Mouse (Mus musculus): Measurements from ENCODE around the gene Optn.
"Not testable (repeated sequence)": the region's sequence is repeated elsewhere in the genome, so short reads cannot be mapped to it uniquely, and the experiment has no call there.

Optn gene

DNA sequence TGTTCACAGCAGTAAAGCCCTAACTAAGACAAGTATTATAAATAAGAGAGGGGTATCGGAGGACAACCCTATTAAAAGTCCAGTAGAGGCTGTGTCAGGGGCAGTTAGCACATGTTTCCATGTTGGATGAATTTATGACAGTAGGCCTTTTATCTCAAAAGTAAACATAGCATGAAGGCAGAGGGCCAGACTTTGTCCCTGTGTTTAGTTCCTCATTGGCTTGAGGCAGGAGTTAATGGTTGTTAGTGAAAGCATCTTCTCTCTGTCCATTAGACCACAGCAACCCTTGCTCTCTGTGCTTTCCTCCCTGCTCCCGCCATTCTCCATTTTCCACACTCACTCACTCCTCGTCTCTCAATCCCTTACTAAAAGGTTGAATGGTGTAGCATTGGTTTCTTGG, 9.9 kb upstream of the Optn start:
- POLR2A ChIA-PET = interaction anchor here in 2 of 4 experiments (0.6 to 0.9 kb wide), 2 partner anchors 10 kb away, joined by 3 read pairs; partner anchors contain the start of gene Optn (in 2 of the 2)

DNA sequence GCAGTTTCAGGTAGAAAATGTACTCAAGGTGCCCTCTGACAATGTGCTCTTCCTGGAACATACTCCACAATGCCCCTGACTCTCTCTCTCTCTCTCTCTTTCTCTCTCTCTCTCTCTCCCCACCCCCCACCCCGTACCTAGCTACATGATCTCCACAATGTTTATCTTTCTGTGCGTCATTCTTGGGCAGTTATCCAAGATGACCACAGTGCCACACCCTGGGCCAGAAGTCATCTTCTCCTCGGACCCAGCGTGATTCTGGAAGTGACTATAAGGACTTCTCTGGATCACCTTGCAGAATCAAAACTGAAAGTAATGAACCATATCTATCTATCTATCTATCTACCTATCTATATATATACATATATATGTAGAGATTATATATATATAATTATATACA, 4.1 kb upstream of the Optn start:
- ChIA-PET CTCF (no interaction called here), POLR2A (no interaction called here)

More for the DNA sequence above, 9.9 kb upstream of the Optn start:
- CTCF ChIA-PET = interaction anchor here in 1 of 4 experiments (1.3 kb wide), 1 partner anchor 10 kb away, joined by 3 read pairs; the partner anchor contains the start of gene Optn

DNA sequence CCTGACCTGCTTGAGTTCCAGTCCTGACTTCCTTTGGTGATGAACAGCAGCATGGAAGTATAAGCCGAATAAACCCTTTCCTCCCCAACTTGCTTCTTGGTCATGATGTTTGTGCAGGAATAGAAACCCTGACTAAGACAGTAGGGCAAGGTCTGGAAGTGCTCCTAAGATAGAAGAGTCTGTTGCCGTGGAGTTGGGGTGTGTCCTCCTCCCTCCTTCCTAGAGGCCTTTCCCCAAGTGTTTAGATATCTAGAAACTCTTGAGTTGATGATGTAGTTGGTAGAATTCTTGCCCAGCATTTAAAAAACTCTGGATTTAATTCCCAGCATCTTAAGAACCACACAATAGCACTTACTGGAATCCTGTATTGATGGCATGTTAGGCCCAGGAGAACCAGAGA, 3.4 kb upstream of the Optn start:
- CTCF ChIA-PET, POLR2A ChIA-PET: not testable (repeated sequence)

DNA sequence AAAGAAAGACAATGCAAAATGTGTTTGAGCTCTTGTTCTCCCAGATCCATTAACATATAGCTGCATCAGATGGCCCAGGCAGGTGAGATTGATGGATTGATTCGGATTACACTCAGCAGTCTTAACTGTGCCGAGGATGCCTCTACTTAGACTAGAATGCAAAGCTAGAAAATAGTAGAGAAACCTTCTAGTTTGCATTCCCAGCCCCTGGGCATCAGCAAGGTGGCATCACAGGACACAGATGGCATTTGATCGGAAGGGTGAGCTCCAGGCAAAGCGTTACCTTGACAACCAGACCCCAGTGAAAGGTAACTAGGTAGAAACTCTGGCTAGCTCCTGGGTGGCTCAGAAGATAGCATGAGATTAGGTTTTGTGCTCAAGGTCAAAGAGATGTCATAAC, 396 bp upstream of the Optn start:
- CTCF ChIA-PET = interaction anchor here in 3 of 4 experiments (0.5 to 1.8 kb wide), 11 partner anchors 9 to 651 kb away, joined by 3 to 9 read pairs (median 3); partner anchors contain the start of gene Camk1d (in 1 of the 3)
- POLR2A ChIA-PET = interaction anchor here (0.6 to 2.6 kb wide), 55 partner anchors 8 to 1054 kb away, joined by 3 to 14 read pairs (median 3); partner anchors contain the start of genes Camk1d (in 2 of the 4), Mcm10 (in 1 of the 4) and Sec61a2 (in 1 of the 4)

DNA sequence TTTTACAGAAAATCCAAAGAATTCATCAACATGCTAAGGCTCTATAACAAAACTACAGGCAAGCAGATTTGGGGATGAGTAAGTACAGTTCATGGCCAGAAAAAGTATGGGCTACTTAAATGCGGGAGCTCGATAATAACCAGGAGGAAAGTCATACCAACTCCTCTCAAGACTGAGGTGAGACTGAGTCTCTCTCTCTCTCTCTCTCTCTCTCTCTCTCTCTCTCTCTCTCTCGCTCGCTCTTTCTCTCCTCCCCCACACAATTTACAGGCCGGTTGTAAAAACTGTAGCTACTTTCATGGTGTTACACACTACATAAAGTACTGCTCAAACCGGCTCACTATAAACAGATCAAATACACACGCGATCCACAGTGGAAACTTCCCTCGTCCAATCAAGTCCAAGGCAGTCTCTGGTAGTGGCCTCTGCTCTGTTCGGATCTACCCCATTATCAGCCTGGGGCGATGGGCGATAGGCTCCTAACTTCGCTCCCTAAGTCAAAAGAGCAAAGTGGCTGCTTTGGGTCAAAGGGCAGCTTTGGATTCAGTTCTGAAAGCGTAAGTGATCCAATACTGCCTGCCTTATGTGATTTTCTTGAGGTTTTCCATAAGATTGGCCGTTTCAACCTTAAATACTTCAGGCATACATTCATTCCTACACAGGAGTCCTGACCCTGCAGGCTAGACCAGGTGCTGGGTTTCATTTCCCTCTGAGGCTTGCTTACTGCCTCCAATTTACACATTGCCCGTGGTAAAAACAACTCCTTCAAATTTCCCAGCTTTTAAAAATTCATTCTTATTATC, 1.2 kb downstream of the Optn start:
- ChIA-PET POLR2A (interaction anchor here (0.6 to 2.6 kb wide), 20 partner anchors 9 to 762 kb away, joined by 3 to 14 read pairs (median 4); no protein-coding TSS in a partner anchor), CTCF (interaction anchor here in 2 of 4 experiments (1.0 to 1.2 kb wide), 2 partner anchors 10 to 37 kb away, joined by 3 read pairs; no protein-coding TSS in a partner anchor)

DNA sequence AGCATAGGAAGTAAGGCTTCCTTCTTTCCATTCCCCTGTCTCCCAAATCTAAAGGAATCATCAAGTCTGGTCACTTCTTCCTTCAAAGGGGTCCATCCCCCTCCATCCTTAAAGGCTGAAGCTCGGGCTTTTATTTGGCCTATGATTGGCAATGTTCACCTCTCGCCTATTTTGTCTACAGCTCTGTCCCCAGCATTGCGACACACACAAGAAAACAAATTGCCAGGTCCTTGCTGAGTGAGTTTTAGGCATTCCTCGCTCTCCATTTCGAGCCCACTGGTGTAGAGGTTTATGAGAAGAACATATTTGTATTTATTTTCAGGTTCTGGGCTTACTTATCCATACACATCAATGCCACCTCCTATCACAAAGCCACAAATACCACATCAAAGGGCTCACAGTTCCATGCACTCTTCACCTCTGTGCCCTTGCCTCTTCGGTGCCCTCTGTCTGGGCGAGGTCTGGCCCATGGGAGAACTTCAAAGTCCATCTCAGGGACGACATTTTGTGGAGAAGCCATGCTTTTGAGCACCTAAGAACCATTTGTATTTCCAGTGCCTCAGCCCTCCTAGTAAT, 2.6 kb downstream of the Optn start:
- CTCF ChIA-PET = no interaction called here

DNA sequence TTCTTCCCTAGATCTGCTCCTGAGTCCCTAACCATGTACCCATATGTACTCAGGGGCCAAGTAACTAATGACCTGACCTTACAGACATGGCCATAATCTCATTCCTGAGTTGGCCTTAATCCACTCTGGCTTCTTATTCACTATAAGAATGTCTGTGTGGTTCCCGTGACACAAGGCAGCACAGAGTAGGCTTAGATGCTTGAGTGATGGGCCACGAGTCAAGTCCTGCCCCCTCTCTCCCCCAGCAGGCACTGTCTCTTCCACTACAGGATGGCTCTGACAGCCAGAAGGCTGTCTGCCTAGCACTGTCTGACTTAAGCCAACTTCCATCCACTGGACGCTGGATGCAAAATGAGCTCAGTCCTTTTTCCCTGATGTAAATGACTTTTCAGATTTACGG, 3.9 kb downstream of the Optn start:
- POLR2A ChIA-PET = interaction anchor here in 1 of 4 experiments (0.9 to 1.3 kb wide), 2 partner anchors 20 to 144 kb away, joined by 3 to 4 read pairs; no protein-coding TSS in a partner anchor
- CTCF ChIA-PET = no interaction called here

More for the DNA sequence above, 2.6 kb downstream of the Optn start:
- POLR2A ChIA-PET = interaction anchor here in 1 of 4 experiments (1.4 kb wide), 1 partner anchor 17 kb away, joined by 8 read pairs; no protein-coding TSS in a partner anchor

DNA sequence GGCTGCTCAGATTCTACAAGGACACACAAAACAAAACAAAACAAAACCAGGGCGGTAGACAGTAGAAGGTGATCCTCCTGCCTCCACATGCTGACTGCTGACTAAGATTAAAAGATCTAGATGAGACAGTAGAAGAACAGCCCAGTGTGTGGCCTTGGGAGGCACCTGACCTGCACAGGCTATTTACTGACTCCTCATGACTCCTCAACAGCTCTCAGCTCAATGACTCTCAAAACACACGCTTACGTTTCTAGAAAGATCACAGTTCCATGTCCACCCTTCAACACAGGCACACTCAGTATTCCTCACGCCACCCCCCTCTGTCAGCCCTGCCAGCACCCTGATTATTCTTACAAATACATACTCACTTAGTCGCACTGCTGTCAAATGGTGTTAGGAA, 5.4 kb downstream of the Optn start:
- ChIA-PET CTCF (no interaction called here), POLR2A (interaction anchor here in 1 of 4 experiments (1.7 kb wide), 1 partner anchor 13 kb away, joined by 7 read pairs; no protein-coding TSS in a partner anchor)

DNA sequence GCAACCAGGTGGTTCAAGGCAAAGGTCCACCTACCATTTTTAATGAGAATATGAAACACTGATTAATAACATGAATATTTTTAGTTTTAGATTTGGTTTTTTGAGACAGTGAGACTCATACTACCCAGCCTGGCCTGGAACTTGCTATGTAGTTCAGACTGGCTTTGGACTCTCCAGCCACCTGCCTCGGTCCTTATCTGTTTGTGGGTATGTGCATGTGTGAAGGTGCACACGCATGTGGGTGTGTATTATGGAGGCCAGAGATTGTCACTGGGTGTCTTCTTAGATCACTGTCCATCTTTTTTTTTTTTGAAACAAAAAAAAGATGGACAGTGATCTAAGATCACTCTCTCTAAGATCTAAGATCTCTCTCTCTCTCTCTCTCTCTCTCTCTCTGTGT, 13.3 kb downstream of the Optn start:
- POLR2A ChIA-PET = interaction anchor here in 2 of 4 experiments (0.8 to 1.2 kb wide), 4 partner anchors 11 to 62 kb away, joined by 3 to 8 read pairs (median 5); partner anchors contain the start of gene Optn (in 1 of the 2)

DNA sequence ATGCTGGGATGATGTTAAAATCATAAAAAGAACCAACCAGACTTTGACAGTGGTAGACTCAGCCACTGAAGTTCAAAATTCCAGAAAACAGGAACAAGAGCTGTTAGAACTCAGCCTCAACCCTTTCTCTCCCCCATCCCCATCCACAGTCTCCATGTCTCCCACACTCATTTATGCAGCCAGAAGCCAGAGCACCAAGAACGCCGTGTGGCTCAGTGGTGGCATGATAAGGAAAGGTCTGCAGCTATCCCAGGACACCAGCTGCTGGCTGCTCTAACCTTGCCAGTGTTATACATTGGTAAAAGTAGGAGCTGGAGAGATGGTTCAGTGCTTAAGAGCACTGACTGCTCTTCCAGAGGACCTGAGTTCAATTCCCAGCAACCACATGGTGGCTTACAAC, 16.8 kb downstream of the Optn start:
- ChIA-PET POLR2A (interaction anchor here in 3 of 4 experiments (0.6 to 8.8 kb wide), 6 partner anchors 11 to 46 kb away, joined by 3 to 153 read pairs (median 6); partner anchors contain the start of gene Mcm10 (in 1 of the 3)), CTCF (interaction anchor here in 1 of 4 experiments (0.6 kb wide), 1 partner anchor 58 kb away, joined by 3 read pairs; no protein-coding TSS in a partner anchor)

More for the DNA sequence above, 13.3 kb downstream of the Optn start:
- CTCF ChIA-PET = interaction anchor here in 1 of 4 experiments (1.3 kb wide), 1 partner anchor 36 kb away, joined by 9 read pairs; no protein-coding TSS in a partner anchor

DNA sequence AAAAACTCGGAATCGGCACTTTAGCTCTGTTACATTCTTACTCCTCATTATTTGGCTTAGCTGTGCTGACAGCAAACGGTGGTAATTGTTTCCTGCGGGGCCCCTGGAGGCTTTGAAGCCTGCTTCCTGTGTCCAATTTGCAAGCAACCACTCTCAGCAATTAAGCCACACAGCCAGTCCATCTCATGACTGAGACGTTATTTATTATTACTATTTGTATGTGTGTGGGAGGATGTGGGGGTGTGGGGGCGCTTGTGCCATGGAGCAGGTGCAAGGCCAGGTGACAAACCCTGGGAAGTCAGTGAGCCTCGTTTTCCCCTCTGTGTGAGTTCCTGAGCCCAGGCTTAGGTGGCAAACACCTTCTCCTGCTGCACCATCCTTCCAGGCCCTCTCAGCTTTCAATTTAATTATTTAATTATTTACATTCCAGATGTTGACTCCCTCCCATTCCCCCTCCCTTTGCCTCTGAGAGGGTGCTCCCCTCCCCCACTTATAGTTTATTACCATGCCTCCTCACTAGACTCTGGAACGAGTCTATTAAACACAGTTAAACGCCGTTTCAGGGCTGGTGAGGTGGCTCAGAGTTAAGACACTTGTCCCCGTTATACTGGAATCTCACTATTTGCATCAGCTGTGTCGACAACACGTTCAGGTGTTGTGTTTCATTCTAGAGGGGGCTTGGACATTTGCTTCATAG, 18.4 kb downstream of the Optn start:
- ChIA-PET POLR2A (interaction anchor here in 3 of 4 experiments (0.6 to 8.8 kb wide), 19 partner anchors 9 to 1804 kb away, joined by 3 to 153 read pairs (median 5); partner anchors contain the start of genes Optn (in 2 of the 3) and Mcm10 (in 1 of the 3)), CTCF (interaction anchor here (0.6 to 1.2 kb wide), 6 partner anchors 19 to 394 kb away, joined by 3 to 7 read pairs (median 3); no protein-coding TSS in a partner anchor)

DNA sequence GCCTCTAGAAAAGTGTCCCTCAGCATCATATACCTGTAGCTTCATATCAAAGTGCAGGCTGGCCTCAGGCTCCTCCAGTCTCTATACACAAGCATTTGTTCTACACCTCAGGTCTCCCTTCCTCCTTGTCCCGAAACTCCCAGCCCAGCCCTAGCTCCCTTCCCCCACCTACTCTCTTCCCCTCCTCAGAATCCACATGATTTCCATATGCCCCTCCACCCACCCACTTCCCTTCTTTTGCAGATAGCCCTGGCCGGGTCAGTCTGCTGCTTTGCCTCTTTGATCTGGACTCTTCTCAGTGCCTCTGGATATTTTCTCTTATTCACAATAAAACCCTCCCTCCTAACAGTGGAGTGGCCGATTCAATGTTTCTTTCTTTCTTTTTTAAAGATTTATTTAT, 19.5 kb downstream of the Optn start:
- POLR2A ChIA-PET = interaction anchor here in 3 of 4 experiments (0.5 to 8.8 kb wide), 35 partner anchors 8 to 1032 kb away, joined by 3 to 153 read pairs (median 4); partner anchors contain the start of genes Mcm10 (in 2 of the 3), Optn (in 2 of the 3), Cdc123 (in 1 of the 3) and Nudt5 (in 1 of the 3)

DNA sequence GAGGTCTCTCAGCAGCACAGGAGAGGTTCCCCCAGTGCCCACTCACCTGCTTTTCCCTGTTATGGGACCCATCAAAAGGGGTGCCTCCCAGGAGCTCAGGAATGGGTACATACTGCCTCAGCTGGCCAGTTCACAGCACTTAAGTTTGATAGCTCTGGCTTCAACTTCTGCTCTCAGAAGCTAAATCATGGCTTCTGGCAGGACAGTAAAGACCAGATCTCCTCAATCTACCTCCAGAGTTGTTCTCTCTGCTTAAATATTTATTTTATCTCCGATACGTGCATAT, 20.4 kb downstream of the Optn start:
- CTCF ChIA-PET = interaction anchor here in 3 of 4 experiments (1.1 to 1.4 kb wide), 5 partner anchors 9 to 47 kb away, joined by 3 to 6 read pairs (median 4); no protein-coding TSS in a partner anchor
- POLR2A ChIA-PET = interaction anchor here in 3 of 4 experiments (0.9 to 8.8 kb wide), 25 partner anchors 10 to 851 kb away, joined by 3 to 153 read pairs (median 6); partner anchors contain the start of genes Optn (in 3 of the 3), Mcm10 (in 2 of the 3), Cdc123 (in 1 of the 3) and Nudt5 (in 1 of the 3)

More for the DNA sequence above, 19.5 kb downstream of the Optn start:
- CTCF ChIA-PET = interaction anchor here in 3 of 4 experiments (0.6 to 1.4 kb wide), 9 partner anchors 10 to 393 kb away, joined by 3 to 7 read pairs (median 4); partner anchors contain the start of gene Optn (in 1 of the 3)

DNA sequence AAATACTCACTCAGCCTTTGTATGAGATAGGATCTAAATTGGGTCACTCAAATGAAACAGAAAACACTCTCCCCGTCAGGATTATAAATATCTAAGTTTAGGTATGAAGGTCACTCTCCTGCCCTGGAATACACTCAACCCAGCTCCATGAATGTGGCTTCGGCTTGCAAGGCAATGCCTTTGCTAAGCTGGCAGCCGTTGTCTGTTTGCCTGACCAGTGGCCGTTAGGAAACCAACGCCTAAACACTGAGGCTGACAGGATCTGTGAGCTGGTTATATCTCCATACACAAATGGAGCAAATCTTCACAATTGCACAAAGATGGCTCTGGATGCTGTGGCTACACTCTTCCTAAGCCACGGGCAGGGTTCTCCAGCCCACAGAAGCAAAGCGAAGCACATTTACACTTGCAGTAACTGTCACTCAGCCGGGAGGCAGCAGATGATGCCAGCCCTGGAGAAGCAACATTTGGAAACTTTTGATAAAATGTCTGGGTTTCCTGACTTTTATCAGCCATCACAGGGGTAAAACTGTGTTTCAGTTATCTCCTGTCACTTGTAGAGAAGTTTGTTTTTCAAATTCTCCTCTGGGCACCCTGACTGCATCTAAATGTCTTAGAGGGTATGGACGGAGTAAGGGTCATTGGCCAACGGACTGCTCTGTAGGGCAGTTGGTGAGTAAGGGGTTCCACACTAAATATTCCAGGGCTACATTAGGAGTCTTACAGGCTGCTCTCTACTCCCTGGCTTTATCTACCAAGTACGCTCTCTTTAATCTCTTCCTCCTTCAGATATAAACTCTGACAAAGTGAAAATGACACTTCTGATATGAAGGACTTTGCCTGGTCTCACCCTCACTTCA, 21.0 kb downstream of the Optn start:
- CTCF ChIA-PET = interaction anchor here in 2 of 4 experiments (1.2 to 1.4 kb wide), 2 partner anchors 15 to 17 kb away, joined by 4 to 6 read pairs; no protein-coding TSS in a partner anchor
- POLR2A ChIA-PET = interaction anchor here in 3 of 4 experiments (0.9 to 8.8 kb wide), 16 partner anchors 12 to 129 kb away, joined by 3 to 153 read pairs (median 8); partner anchors contain the start of genes Optn (in 3 of the 3) and Mcm10 (in 1 of the 3)

DNA sequence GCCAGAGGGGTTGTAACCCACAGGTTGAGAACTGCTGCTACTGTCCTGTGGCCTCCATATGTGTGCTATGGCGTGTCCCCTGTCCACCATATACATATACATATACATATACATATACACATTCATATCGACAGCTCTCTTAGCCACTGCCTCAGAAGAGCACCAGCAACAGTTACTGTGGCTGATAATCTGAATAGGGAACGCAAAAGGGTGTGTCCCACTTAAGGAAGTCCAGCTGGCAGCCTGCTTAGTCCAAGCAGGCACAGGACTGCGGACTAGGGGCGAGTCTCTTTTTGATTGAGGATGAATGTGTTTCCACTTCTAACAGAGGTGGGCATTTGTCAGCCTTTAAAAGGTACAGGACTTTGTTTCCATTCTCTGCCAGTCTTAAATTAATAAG, 22.0 kb downstream of the Optn start:
- POLR2A ChIA-PET = interaction anchor here in 2 of 4 experiments (0.9 to 8.8 kb wide), 8 partner anchors 11 to 41 kb away, joined by 3 to 153 read pairs (median 14); partner anchors contain the start of genes Mcm10 (in 1 of the 2) and Optn (in 1 of the 2)

DNA sequence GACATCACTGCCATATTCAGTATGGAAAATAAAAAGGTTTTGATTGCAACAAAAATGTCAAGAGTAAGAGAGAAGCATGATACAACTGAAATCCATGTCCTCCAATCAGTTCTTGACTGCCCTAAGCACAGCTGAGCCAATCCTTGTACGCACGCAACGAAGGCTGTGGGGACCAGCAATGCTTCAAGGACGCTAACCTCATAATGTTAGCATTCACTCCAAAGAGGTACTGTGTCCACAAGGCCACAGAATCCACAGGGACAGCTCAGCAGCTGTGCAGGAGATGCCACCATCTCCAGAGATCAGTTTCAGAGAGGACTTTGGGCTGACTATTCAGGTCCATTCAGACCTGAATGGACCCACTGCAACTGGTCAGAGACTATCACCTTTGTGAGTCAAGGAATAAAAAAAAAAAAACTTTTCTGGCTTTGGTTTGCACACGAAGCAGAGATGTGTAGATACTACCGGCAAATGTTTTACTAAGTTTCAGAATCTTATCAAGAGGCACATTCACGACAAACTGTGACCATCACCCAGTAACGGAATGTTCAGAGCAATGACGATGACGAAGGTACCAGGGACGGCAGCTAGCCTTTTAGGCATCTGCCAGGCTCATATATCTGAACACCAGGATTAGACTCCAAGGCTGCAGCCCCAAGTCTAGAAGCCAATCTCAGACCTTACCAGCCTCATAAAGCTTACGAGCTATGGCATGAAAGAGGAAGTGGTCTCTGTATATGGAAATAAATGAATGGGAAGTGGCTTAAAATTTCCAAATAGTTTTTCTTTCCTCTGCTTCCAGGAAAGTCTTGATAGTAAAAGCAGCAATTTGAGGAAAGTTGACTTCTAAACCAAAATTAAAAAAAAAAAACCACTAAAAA, 23.3 kb downstream of the Optn start:
- ChIA-PET POLR2A (interaction anchor here in 2 of 4 experiments (0.7 to 8.8 kb wide), 6 partner anchors 10 to 125 kb away, joined by 3 to 153 read pairs (median 4); no protein-coding TSS in a partner anchor), CTCF (interaction anchor here in 1 of 4 experiments (0.5 kb wide), 1 partner anchor 1041 kb away, joined by 8 read pairs; no protein-coding TSS in a partner anchor)

More for the DNA sequence above, 22.0 kb downstream of the Optn start:
- CTCF ChIA-PET = no interaction called here

Measured in embryonic stem cell, embryonic (primary cell).